Mouse (Mus musculus): Measurements from ENCODE around the gene C1qtnf1.

DNA sequence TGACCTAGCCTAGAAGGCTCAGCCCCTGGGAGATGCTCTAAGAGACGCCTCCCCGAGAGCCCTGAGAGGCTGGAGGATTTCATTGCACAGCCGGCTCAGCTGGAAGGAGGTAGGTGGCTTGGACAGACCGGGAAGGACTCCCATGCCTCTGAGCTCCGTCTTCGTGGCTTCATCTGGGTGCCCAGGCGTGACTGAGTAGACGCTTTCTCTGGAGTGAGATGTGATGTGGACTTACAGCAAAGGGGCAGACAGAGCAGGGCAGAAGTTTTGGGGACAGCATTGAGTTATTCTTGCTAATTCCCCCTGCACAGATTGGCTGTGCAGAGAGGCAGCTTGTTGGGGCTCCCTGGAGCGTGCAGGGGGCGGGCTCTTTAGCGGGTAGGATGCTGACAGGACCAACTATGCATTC, 461 bp downstream of the C1qtnf1 start:
- no peak for TF ChIP-seq EP300 (IDR thresholded peaks at IDR 0.05; ENCODE audit: low read depth)
- TF ChIP-seq CTCF (IDR thresholded peaks at IDR 0.05; ENCODE audit: low read depth), result no peak
